Mouse (Mus musculus) kidney, adult 2 months (tissue): ENCODE measurements around the gene Ino80e. TPM values are rescaled to one million over a fixed set of nuclear protein-coding genes. Genes with fewer than 3 reads are reported as not detected.

Experiments
- DNase-seq: peaks from one replicate; pipeline ENCODE4 v3.0.0; 2021
- H3K27ac ChIP-seq: fragments of 200-500 bp; 2 replicates; pipeline ENCODE4 v1.5.1; 2012; ENCODE audit warnings: low read depth, low read length, control low read depth, inconsistent platforms; ENCODE audit not compliant: insufficient read depth
- H3K27me3 ChIP-seq: fragments of 200-500 bp; replicated peaks from 2 replicates; pipeline ENCODE4 v1.6.1; 2012; ENCODE audit warnings: mild to moderate bottlenecking, moderate library complexity, low read length, inconsistent platforms; ENCODE audit not compliant: control insufficient read depth, insufficient read depth
- H3K36me3 ChIP-seq: fragments of 200-500 bp; 2 replicates; pipeline ENCODE4 v1.6.1; 2012; ENCODE audit warnings: mild to moderate bottlenecking, moderate library complexity, low read length, inconsistent platforms; ENCODE audit not compliant: control insufficient read depth, insufficient read depth
- H3K4me1 ChIP-seq: fragments of 200-500 bp; 2 replicates; pipeline ENCODE4 v1.6.1; 2011; ENCODE audit warnings: low read length; ENCODE audit not compliant: control insufficient read depth, insufficient read depth
- H3K4me3 ChIP-seq: fragments of 200-500 bp; 2 replicates; pipeline ENCODE4 v1.5.1; 2011; ENCODE audit warnings: mild to moderate bottlenecking, low read depth, low read length, control low read depth; ENCODE audit not compliant: insufficient read depth
- CTCF ChIP-seq: fragments of 200-500 bp; conservative IDR thresholded peaks from 2 replicates; pipeline ENCODE4 v1.5.1; 2011; ENCODE audit warnings: low read depth, mild to moderate bottlenecking, control low read depth, low read length, moderate library complexity, mixed read lengths; ENCODE audit not compliant: insufficient read depth, insufficient read length
- POLR2A ChIP-seq: fragments of 200-500 bp; IDR thresholded peaks from one replicate; pipeline ENCODE4 v1.6.1; 2011; ENCODE audit warnings: low read depth, low read length, control low read depth
- WGBS: fragments of 180-500 bp; shearing (Covaris S2); methylation state at CpG from one replicate; pipeline ENCODE4 v1.1.7; 2018; 5-methylcytosine and 5-hydroxymethylcytosine counted together
- polyA plus RNA-seq: library from polyadenylated mRNA; depleted of rRNA; stranded (reverse); fragments of >200 nt; gene quantifications from 2 replicates; pipeline ENCODE4 v1.2.3, GENCODE M21; 2012

Gene Ino80e
- polyA plus RNA-seq, 1 experiment, result 39.6 TPM

- TF ChIP-seq POLR2A (no peak), CTCF (no peak)
- Histone ChIP-seq H3K4me3 (no peak overlapping the region), H3K4me1 (no peaks in the 10 kb centered on the region), H3K36me3 (no peaks in the 10 kb centered on the region), H3K27me3 (no peaks in the 10 kb centered on the region), H3K27ac (no peak overlapping the region)
- 28% methylated on average over 8 of the region's 8 CpGs for WGBS
- DNase-seq, result no peak
Observed at GRCm38 (mm10) chr7:126825403-126825802, 36.8 kb downstream of the Ino80e start.

DNA sequence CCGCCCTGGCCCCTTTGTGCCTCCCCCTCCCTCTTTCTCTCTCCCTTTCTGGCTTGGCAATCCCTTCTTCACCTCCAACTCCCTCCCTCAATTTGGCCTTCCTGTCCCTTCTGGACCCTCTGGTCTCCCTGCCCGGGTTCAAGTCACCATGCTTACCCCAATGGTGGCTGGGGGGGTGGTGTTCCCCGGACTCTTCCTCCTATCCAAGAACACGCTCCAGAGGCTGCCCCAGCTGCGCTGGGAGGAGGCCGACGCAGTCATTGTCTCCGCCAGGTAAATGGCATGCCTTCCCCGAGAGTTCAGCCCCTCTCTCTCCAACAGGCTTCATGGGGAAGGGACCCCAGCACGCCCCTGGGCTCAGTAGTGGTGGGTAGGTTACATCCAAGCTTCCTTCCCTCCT, 38.2 kb downstream of the Ino80e start:
- no peaks in the 10 kb centered on the region for H3K4me1 ChIP-seq
- 34% methylated on average over 10 of the region's 10 CpGs for WGBS
- no peak overlapping the region for H3K4me3 ChIP-seq

DNA sequence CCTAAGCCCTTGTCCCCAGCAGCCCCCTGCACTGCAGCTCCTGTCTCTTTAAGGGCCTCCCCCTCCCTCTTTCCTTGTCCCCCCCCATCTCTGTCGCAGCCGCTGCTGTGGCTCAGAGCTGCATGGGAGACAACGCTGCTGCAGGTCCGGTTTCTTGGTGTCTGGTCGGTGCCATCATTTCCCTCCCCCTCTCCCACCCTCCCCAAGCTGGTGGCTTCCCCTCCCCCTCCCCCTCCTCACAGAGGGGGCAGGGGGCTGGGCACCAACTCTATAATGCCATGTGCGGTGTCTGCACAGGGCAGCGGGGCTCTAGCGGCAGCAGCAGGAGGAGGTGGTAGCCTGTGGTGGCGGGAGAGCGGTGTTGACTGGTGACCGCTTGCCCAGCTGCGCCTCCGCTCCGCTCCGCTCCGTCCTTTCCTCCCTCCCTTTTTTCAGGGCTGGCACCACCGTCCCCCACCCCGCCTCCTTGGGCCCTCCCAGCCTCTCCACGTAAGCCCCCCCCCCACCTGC, 38.9 kb downstream of the Ino80e start:
- H3K4me1 ChIP-seq, result no peaks in the 10 kb centered on the region
- H3K27ac ChIP-seq, result no peak overlapping the region
- no peaks in the 10 kb centered on the region for H3K36me3 ChIP-seq
- WGBS, result 4% methylated on average over 18 of the region's 19 CpGs
- no peak for TF ChIP-seq POLR2A
- TF ChIP-seq CTCF, result no peak
- peak overlapping the region; percentile 60 for H3K4me3 ChIP-seq
- H3K27me3 ChIP-seq, result no peaks in the 10 kb centered on the region
- no peak for DNase-seq

More for the DNA sequence above, 38.2 kb downstream of the Ino80e start:
- no peak for DNase-seq
- Histone ChIP-seq H3K36me3 (no peaks in the 10 kb centered on the region), H3K27ac (no peak overlapping the region), H3K27me3 (no peaks in the 10 kb centered on the region)
- TF ChIP-seq POLR2A (no peak), CTCF (no peak)

GRCm38 (mm10) chr7:126822741-126823140, 39.4 kb downstream of the Ino80e start:
- WGBS, result 34% methylated on average over 9 of the region's 9 CpGs
- no peaks in the 10 kb centered on the region for H3K27me3 ChIP-seq
- no peaks in the 10 kb centered on the region for H3K4me1 ChIP-seq
- H3K4me3 ChIP-seq, result no peak overlapping the region
- peak; percentile 49 for DNase-seq
- H3K27ac ChIP-seq, result peak overlapping the region; percentile 3
- TF ChIP-seq CTCF (no peak), POLR2A (no peak)
- no peaks in the 10 kb centered on the region for H3K36me3 ChIP-seq

DNA sequence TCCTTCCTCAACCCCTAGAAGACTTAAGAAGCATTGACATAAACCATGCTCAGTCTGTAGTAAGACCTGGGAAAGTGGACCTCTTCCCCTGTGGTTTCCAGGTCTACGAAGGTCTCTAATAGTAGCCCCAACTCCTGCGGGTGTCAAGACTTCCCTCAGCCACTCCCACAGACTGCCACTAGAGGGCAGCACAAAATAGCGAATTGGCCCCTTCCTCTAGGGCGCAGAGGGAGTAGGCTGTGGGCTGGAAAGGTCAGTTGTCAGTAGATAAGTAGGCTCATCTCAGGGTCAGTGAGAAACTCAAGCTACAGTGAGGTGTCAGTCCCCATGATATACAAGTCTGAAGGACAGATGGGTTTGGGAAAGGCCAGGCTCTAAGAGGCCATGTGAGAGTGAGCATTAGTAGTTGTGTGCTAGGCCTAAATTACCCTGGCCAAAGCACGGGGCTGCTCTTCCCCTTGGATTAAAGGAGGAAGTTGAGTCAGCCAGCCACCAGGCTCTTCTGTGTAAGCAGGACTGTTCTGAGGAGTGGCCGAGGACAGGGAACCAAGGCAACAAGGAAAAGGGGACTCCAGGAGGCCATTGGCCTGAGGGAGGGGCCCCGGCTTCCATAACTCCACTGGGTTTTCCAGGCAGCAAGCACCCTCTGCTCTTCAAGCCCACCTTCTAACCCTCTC, 40.2 kb downstream of the Ino80e start:
- peak overlapping the region; percentile 3; the same call in 1 of the 2 replicates for H3K27ac ChIP-seq
- peak; percentile 84 for DNase-seq
- H3K36me3 ChIP-seq, result no peaks in the 10 kb centered on the region
- no peak overlapping the region for H3K4me3 ChIP-seq
- no peaks in the 10 kb centered on the region for H3K27me3 ChIP-seq
- 26% methylated on average over 7 of the region's 7 CpGs for WGBS
- H3K4me1 ChIP-seq, result no peaks in the 10 kb centered on the region
- TF ChIP-seq POLR2A (no peak), CTCF (peak; percentile 97)

DNA sequence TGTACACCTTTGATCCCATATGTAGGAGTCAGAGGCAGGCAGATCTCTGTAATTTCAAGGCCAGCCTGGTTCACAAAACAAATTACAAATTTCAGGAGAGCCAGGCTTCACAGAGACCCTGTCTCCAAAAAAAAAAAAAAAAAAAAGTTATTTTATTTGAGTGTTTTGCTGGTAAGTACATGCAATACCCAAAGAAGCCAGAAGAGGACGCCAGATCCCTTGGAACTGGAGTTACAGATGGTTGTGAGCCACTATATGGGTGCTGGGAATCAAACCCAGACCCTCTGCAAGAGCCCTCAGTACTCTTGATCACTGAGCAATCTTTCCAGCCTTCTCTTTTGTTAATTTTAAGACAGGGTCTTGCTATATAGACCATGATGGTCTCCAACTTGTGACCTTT, 43.4 kb downstream of the Ino80e start:
- 26% methylated on average over 1 of the region's 1 CpGs for WGBS
- Histone ChIP-seq H3K27ac (no peak overlapping the region), H3K27me3 (no peaks in the 10 kb centered on the region), H3K4me1 (no peaks in the 10 kb centered on the region), H3K4me3 (no peak overlapping the region), H3K36me3 (no peaks in the 10 kb centered on the region)
- no peak for DNase-seq
- TF ChIP-seq POLR2A (no peak), CTCF (no peak)

DNA sequence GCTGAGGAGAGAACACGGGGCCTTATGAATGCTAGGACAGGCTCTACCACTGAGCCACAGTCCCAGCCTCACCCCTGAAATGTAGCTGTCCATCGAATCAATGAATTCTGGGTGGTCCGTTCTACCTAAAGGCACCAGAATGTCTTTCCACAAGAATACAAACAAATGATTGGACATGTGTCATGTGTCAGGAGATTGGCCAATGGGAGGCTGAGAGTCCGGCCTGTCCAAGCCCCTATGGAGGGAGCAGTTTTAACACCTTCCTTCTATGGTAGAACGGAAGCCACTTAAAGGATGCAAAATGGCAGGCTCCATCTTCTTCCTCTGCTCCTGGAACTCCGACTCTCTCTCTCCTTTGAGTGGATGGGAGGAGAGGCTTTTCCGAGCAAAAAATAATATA, 44.6 kb downstream of the Ino80e start:
- WGBS, result 86% methylated on average over 7 of the region's 7 CpGs
- no peaks in the 10 kb centered on the region for H3K4me1 ChIP-seq
- DNase-seq, result no peak
- no peak for TF ChIP-seq CTCF
- TF ChIP-seq POLR2A, result no peak
- H3K36me3 ChIP-seq, result no peaks in the 10 kb centered on the region
- H3K4me3 ChIP-seq, result no peak overlapping the region
- no peaks in the 10 kb centered on the region for H3K27me3 ChIP-seq
- no peak overlapping the region for H3K27ac ChIP-seq

- H3K27me3 ChIP-seq, result no peaks in the 10 kb centered on the region
- no peak overlapping the region for H3K27ac ChIP-seq
- H3K4me1 ChIP-seq, result no peaks in the 10 kb centered on the region
- 79% methylated on average over 8 of the region's 8 CpGs for WGBS
- no peak overlapping the region for H3K4me3 ChIP-seq
- no peak for DNase-seq
- TF ChIP-seq CTCF, result no peak
- no peak for TF ChIP-seq POLR2A
- H3K36me3 ChIP-seq, result no peaks in the 10 kb centered on the region
Observed at GRCm38 (mm10) chr7:126816494-126816893, 45.7 kb downstream of the Ino80e start.
